Mouse (Mus musculus): ENCODE results near the gene Zfand4.

DNA sequence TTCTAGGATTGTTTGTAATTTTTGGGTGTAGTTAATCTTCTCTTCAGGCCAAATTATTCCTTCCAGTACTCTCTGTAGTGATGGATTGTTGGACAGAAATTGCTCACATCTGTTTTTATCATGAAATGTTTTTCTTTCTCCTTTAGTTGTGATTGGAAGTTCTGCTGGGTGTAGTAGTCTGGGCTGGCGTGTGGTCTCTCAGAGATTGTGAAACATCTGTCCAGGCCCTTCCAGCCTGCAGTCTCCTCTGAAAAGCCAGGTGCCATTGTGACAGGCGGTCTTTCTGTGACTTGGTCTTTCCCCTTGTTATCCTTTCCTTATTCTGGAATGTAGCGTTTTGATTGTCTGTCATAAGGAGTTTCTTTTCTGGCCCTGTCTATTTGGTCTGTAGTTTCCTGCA lies 55.2 kb downstream of the Zfand4 start:
- TF ChIP-seq POLR2A (IDR thresholded peaks at IDR 0.05; ENCODE audit: borderline replicate concordance, extremely low read depth, insufficient read depth, insufficient read length, poor library complexity, severe bottlenecking) (no peak), CTCF (IDR thresholded peaks at IDR 0.05; ENCODE audit: borderline replicate concordance, extremely low read depth, insufficient read depth, insufficient read length) (no peak)

Data from brain, embryonic 14.5 days (tissue).